Mouse (Mus musculus): ENCODE measurements around the gene Slc44a1. TPM values are rescaled to one million over a fixed set of nuclear protein-coding genes. Genes with fewer than 3 reads are reported as not detected.

Gene Slc44a1
- polyA plus RNA-seq, 1 experiment from 2014 or later = 4.8 TPM

DNA sequence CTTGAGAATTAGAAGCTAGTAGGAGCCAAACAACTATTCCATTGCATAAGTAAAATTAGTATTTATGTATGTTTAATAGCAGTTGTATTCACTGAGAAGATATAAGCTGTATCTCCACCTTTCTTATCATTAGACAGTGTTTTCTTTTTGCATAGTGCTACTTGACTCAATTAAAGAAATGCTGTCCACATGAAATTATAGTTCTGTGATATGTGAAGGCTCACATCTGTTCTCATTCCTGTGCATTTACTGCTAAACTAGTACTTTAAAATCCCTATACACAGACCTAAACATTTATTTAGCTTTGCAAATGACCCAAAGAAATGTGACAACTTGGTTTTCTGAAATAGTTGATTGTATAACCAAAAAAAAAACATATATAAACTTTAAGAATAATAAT, 96.9 kb downstream of the Slc44a1 start:
- Histone ChIP-seq H3K36me3 (ENCODE audit: control insufficient read depth, insufficient read depth, low read length) (no peaks in the 10 kb centered on the region), H3K9me3 (ENCODE audit: control insufficient read depth, low read length) (no peaks in the 10 kb centered on the region), H3K27ac (ENCODE audit: low read depth, low read length) (no peak overlapping the region), H3K9ac (ENCODE audit: low read depth, low read length) (no peak overlapping the region), H3K27me3 (replicated peaks; ENCODE audit: control insufficient read depth, insufficient read depth, low read length) (no peaks in the 10 kb centered on the region), H3K4me2 (ENCODE audit: low read length) (no peak overlapping the region), H3K4me3 (ENCODE audit: low read length) (no peak overlapping the region), H3K4me1 (ENCODE audit: control insufficient read depth, insufficient read depth, low read depth, low read length) (no peaks in the 10 kb centered on the region)
- no peak for ATAC-seq

DNA sequence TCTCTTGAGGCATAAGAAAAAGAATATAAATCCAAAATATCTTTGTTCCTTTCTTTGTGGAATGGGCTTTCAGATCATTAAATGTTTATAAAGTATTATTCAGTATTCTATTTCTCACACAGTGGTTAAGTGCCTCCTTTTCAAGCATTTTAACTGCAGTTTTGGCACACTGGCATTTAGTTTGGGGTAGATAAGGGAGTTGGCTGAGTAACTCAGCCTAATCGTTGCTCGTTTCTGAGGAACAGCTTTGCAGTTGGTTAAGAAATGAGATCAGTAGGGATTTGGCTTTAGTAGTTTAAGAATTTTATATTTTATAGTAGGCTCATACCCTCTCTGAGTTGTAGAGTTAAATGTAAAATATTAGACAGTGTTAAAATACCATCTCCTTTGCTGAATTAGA, 97.3 kb downstream of the Slc44a1 start:
- H3K4me2 ChIP-seq (ENCODE audit: low read length) = no peak overlapping the region
- no peaks in the 10 kb centered on the region for H3K27me3 ChIP-seq (replicated peaks; ENCODE audit: control insufficient read depth, insufficient read depth, low read length)
- no peaks in the 10 kb centered on the region for H3K36me3 ChIP-seq (ENCODE audit: control insufficient read depth, insufficient read depth, low read length)
- ATAC-seq = no peak
- 82% methylated on average over 2 of the region's 2 CpGs for WGBS
- H3K9ac ChIP-seq (ENCODE audit: low read depth, low read length) = no peak overlapping the region
- H3K4me3 ChIP-seq (ENCODE audit: low read length) = no peak overlapping the region
- H3K4me1 ChIP-seq (ENCODE audit: control insufficient read depth, insufficient read depth, low read depth, low read length) = no peaks in the 10 kb centered on the region
- H3K27ac ChIP-seq (ENCODE audit: low read depth, low read length) = no peak overlapping the region
- no peaks in the 10 kb centered on the region for H3K9me3 ChIP-seq (ENCODE audit: control insufficient read depth, low read length)

DNA sequence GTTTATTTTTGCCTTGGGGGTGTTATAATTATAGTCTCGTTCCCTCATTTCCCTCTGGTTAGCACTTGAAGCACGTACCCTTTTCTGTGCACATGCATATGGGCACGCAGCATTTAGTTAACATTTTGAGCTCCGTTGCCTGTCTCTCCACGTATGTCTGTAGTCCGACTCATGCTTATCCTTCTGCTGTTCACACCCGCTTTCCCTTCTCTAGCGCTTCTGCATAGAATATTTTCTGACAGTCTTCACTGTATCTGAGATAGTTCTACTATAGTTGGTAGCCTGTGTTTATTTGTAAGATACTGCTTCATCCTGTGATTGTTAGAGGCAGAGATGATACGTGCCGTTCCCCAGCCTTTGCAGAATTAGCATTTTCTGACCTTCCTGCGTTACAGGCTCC, 98.4 kb downstream of the Slc44a1 start:
- Histone ChIP-seq H3K36me3 (ENCODE audit: control insufficient read depth, insufficient read depth, low read length) (no peaks in the 10 kb centered on the region), H3K27me3 (replicated peaks; ENCODE audit: control insufficient read depth, insufficient read depth, low read length) (no peaks in the 10 kb centered on the region), H3K4me3 (ENCODE audit: low read length) (no peak overlapping the region), H3K27ac (ENCODE audit: low read depth, low read length) (no peak overlapping the region), H3K9me3 (ENCODE audit: control insufficient read depth, low read length) (no peaks in the 10 kb centered on the region), H3K4me2 (ENCODE audit: low read length) (no peak overlapping the region), H3K4me1 (ENCODE audit: control insufficient read depth, insufficient read depth, low read depth, low read length) (no peaks in the 10 kb centered on the region), H3K9ac (ENCODE audit: low read depth, low read length) (no peak overlapping the region)
- 82% methylated on average over 11 of the region's 11 CpGs for WGBS
- ATAC-seq = no peak

DNA sequence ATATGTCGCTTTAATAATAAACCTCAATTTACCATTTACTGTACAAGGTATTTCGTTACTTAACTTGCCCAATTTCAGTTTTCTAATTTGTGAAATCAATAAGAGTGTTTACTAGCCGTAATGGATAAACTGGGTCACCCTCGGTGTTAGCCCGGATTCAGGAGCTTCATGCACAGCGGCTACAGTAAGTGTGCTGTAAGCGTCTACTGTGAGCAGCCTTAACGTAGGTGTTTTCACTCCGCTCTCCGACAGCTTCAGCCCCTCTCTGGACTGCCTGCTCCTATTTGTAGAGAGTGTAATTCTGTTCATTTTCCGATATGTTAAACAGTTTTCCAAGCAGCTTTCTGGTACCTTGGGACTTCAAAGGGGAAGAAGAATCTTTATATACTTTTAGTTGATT, 99.7 kb downstream of the Slc44a1 start:
- peaks cover 3% of the 10 kb centered on the region; the same call in 1 of the 2 replicates for H3K36me3 ChIP-seq (ENCODE audit: control insufficient read depth, insufficient read depth, low read length)
- no peaks in the 10 kb centered on the region for H3K9me3 ChIP-seq (ENCODE audit: control insufficient read depth, low read length)
- no peak for ATAC-seq
- no peaks in the 10 kb centered on the region for H3K4me1 ChIP-seq (ENCODE audit: control insufficient read depth, insufficient read depth, low read depth, low read length)
- 94% methylated on average over 11 of the region's 11 CpGs for WGBS
- H3K4me3 ChIP-seq (ENCODE audit: low read length) = no peak overlapping the region
- no peaks in the 10 kb centered on the region for H3K27me3 ChIP-seq (replicated peaks; ENCODE audit: control insufficient read depth, insufficient read depth, low read length)
- H3K27ac ChIP-seq (ENCODE audit: low read depth, low read length) = no peak overlapping the region
- H3K4me2 ChIP-seq (ENCODE audit: low read length) = no peak overlapping the region
- H3K9ac ChIP-seq (ENCODE audit: low read depth, low read length) = no peak overlapping the region

DNA sequence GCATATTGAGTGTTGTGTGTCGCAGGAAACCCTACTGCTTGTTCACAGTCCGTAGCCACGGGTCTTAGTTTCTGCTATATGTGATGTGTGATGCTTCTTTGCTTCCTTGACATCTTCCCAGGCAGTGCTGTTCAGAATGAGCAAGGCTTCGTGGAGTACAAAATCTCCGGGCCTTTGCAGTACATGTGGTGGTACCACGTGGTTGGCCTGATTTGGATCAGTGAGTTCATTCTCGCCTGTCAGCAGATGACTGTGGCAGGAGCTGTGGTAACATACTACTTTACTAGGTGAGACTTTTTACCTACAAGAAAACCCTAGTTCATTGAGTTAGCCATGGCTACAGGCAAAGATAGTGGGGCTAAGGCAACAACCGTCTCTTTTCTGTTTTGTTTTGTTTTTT, 103.2 kb downstream of the Slc44a1 start:
- Histone ChIP-seq H3K27me3 (replicated peaks; ENCODE audit: control insufficient read depth, insufficient read depth, low read length) (no peaks in the 10 kb centered on the region), H3K27ac (ENCODE audit: low read depth, low read length) (no peak overlapping the region), H3K36me3 (ENCODE audit: control insufficient read depth, insufficient read depth, low read length) (peaks cover 3% of the 10 kb centered on the region; the same call in 1 of the 2 replicates), H3K4me1 (ENCODE audit: control insufficient read depth, insufficient read depth, low read depth, low read length) (no peaks in the 10 kb centered on the region), H3K4me3 (ENCODE audit: low read length) (no peak overlapping the region), H3K4me2 (ENCODE audit: low read length) (no peak overlapping the region), H3K9me3 (ENCODE audit: control insufficient read depth, low read length) (no peaks in the 10 kb centered on the region), H3K9ac (ENCODE audit: low read depth, low read length) (no peak overlapping the region)
- 92% methylated on average over 8 of the region's 8 CpGs for WGBS
- ATAC-seq = no peak

DNA sequence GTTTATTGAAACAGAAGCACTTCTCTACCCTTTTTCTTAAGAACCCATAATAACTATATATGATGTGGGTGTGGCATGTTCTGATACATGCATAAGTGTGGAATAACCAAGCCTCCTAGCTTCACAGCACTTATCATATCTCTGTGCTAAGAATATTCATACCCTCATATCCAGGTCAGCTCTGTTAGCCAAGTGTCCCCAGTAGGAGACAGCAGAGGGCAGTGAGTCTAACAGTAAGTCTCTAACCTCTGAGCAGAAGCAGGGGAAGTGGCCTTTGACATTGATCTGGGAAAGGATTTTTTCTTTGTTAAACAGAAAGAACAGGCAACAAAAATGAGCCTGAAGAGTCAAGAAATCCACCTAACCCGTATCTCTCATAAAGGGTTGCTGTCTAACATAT, 104.7 kb downstream of the Slc44a1 start:
- Histone ChIP-seq H3K4me3 (ENCODE audit: low read length) (no peak overlapping the region), H3K4me2 (ENCODE audit: low read length) (no peak overlapping the region), H3K27ac (ENCODE audit: low read depth, low read length) (no peak overlapping the region), H3K9ac (ENCODE audit: low read depth, low read length) (no peak overlapping the region), H3K9me3 (ENCODE audit: control insufficient read depth, low read length) (no peaks in the 10 kb centered on the region), H3K36me3 (ENCODE audit: control insufficient read depth, insufficient read depth, low read length) (peaks cover 3% of the 10 kb centered on the region; the same call in 1 of the 2 replicates), H3K27me3 (replicated peaks; ENCODE audit: control insufficient read depth, insufficient read depth, low read length) (no peaks in the 10 kb centered on the region), H3K4me1 (ENCODE audit: control insufficient read depth, insufficient read depth, low read depth, low read length) (no peaks in the 10 kb centered on the region)
- 72% methylated on average over 1 of the region's 1 CpGs for WGBS
- no peak for ATAC-seq

DNA sequence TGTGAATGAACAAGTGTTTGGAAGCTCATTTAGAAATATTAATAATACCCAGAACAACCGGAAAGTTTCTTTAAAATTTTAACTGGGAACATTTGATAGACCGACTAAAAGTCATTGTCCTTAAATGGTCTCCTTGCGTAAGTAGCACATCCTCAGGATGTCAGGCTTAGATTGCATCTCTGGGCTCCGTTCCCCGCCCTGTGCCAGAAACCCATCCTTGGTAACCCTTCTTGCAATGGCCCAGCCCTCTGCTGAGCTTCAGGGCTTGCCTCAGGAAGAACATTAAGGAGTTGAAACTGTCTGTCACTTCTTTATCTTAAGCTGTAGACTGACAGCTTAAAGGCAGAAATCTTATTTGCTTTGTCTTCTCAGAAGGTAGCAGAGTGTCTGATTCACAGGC, 107.2 kb downstream of the Slc44a1 start:
- Histone ChIP-seq H3K4me3 (ENCODE audit: low read length) (no peak overlapping the region), H3K9me3 (ENCODE audit: control insufficient read depth, low read length) (no peaks in the 10 kb centered on the region), H3K9ac (ENCODE audit: low read depth, low read length) (no peak overlapping the region), H3K4me2 (ENCODE audit: low read length) (no peak overlapping the region), H3K36me3 (ENCODE audit: control insufficient read depth, insufficient read depth, low read length) (peaks cover 3% of the 10 kb centered on the region; the same call in 1 of the 2 replicates), H3K4me1 (ENCODE audit: control insufficient read depth, insufficient read depth, low read depth, low read length) (no peaks in the 10 kb centered on the region), H3K27me3 (replicated peaks; ENCODE audit: control insufficient read depth, insufficient read depth, low read length) (no peaks in the 10 kb centered on the region), H3K27ac (ENCODE audit: low read depth, low read length) (no peak overlapping the region)
- ATAC-seq = no peak
- 99% methylated on average over 5 of the region's 5 CpGs for WGBS

DNA sequence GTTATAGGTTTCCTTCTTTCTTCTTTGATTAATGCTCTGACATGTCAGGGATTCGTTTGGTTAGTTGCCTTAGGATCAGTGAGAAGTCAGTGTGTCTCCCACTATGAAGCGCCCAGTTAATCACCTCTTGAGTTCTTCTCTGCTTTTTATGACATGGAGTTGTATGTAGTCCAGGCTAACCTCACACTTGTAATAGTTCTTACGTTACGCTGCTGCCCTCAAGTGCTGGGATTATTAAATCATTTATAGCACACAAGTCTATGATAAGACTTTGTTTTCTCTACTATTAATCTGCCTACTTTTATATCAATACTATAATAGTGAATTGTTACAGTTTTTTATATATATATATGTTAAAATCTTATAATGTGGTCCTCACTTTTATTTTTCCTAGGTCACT, 109.2 kb downstream of the Slc44a1 start:
- H3K36me3 ChIP-seq (ENCODE audit: control insufficient read depth, insufficient read depth, low read length) = peaks cover 3% of the 10 kb centered on the region; the same call in 1 of the 2 replicates
- H3K27ac ChIP-seq (ENCODE audit: low read depth, low read length) = no peak overlapping the region
- H3K4me1 ChIP-seq (ENCODE audit: control insufficient read depth, insufficient read depth, low read depth, low read length) = no peaks in the 10 kb centered on the region
- H3K4me3 ChIP-seq (ENCODE audit: low read length) = no peak overlapping the region
- H3K9ac ChIP-seq (ENCODE audit: low read depth, low read length) = no peak overlapping the region
- no peaks in the 10 kb centered on the region for H3K9me3 ChIP-seq (ENCODE audit: control insufficient read depth, low read length)
- H3K27me3 ChIP-seq (replicated peaks; ENCODE audit: control insufficient read depth, insufficient read depth, low read length) = no peaks in the 10 kb centered on the region
- ATAC-seq = no peak
- H3K4me2 ChIP-seq (ENCODE audit: low read length) = no peak overlapping the region
- 79% methylated on average over 4 of the region's 4 CpGs for WGBS

DNA sequence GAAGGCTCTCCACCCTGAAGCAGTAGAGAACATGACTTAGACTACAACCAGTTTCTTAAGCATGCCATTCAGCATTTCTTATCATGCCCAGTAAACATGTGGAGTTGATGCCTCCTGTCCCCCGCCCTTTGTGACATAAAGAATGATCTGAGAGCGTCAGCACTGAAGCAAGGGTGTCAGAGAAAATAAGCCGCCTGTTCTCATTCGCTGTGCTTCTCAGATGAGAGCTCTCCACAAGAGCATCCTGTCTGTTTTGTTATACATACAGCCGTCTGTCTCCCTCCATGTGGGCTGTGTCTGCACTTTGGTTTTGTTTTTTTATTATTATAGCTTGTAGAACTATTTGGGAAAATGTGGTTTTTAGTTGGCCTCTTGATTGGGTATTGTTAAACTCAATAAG, 124.4 kb downstream of the Slc44a1 start:
- H3K36me3 ChIP-seq (ENCODE audit: control insufficient read depth, insufficient read depth, low read length) = peaks cover 3% of the 10 kb centered on the region
- no peak overlapping the region for H3K4me3 ChIP-seq (ENCODE audit: low read length)
- WGBS = 79% methylated on average over 5 of the region's 5 CpGs
- no peak overlapping the region for H3K9ac ChIP-seq (ENCODE audit: low read depth, low read length)
- H3K27me3 ChIP-seq (replicated peaks; ENCODE audit: control insufficient read depth, insufficient read depth, low read length) = no peaks in the 10 kb centered on the region
- H3K4me2 ChIP-seq (ENCODE audit: low read length) = no peak overlapping the region
- H3K9me3 ChIP-seq (ENCODE audit: control insufficient read depth, low read length) = no peaks in the 10 kb centered on the region
- H3K27ac ChIP-seq (ENCODE audit: low read depth, low read length) = no peak overlapping the region
- H3K4me1 ChIP-seq (ENCODE audit: control insufficient read depth, insufficient read depth, low read depth, low read length) = no peaks in the 10 kb centered on the region
- ATAC-seq = no peak

DNA sequence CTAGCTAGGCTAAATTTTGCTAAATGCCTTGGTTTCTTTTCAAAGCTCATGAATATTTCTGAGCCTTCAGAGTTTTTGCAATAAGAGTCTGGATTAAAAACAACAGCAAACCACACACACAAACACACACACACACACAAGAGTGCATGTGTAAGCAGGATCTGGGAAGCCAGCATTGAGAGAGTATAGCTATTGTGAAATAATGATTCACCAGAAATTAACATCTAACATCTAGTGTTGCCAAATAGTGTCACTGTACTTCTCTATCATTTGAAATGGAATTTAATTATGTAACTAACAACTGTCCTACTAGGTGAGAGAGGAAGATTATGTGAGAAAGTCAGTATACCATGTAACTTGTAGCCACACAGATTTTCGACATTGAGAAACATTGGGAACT, 126.9 kb downstream of the Slc44a1 start:
- no peak overlapping the region for H3K27ac ChIP-seq (ENCODE audit: low read depth, low read length)
- H3K36me3 ChIP-seq (ENCODE audit: control insufficient read depth, insufficient read depth, low read length) = no peaks in the 10 kb centered on the region; the same call in 1 of the 2 replicates
- no peaks in the 10 kb centered on the region for H3K4me1 ChIP-seq (ENCODE audit: control insufficient read depth, insufficient read depth, low read depth, low read length)
- no peak overlapping the region for H3K9ac ChIP-seq (ENCODE audit: low read depth, low read length)
- no peak overlapping the region for H3K4me3 ChIP-seq (ENCODE audit: low read length)
- ATAC-seq = no peak
- no peaks in the 10 kb centered on the region for H3K9me3 ChIP-seq (ENCODE audit: control insufficient read depth, low read length)
- 93% methylated on average over 1 of the region's 1 CpGs for WGBS
- H3K4me2 ChIP-seq (ENCODE audit: low read length) = no peak overlapping the region
- no peaks in the 10 kb centered on the region for H3K27me3 ChIP-seq (replicated peaks; ENCODE audit: control insufficient read depth, insufficient read depth, low read length)

Data from hindbrain, embryonic 16.5 days (tissue).